Mouse (Mus musculus): ENCODE data around the gene Gorasp1. TPM values are rescaled to one million over a fixed set of nuclear protein-coding genes. Genes with fewer than 3 reads are reported as not detected.

The Gorasp1 gene
- polyA plus RNA-seq, 1 experiment from 2014 or later, result 16.7 TPM

- H3K4me1 ChIP-seq (ENCODE audit: insufficient read depth, low read depth, low read length), result peaks cover 29% of the 10 kb centered on the region
- 87% methylated on average over 23 of the region's 23 CpGs for WGBS
- H3K9me3 ChIP-seq (ENCODE audit: low read length), result no peaks in the 10 kb centered on the region
- ATAC-seq (no peak), DNase-seq (ENCODE audit: low spot score) (no peak)
- TF ChIP-seq CTCF (IDR thresholded peaks at IDR 0.05) (no peak), EP300 (IDR thresholded peaks at IDR 0.05) (no peak)
- no peak overlapping the region for H3K4me2 ChIP-seq (replicated peaks; ENCODE audit: low read depth, low read length)
- H3K4me3 ChIP-seq (ENCODE audit: low read depth, low read length), result no peak overlapping the region
- H3K9ac ChIP-seq (replicated peaks; ENCODE audit: low read depth), result no peak overlapping the region
- no peaks in the 10 kb centered on the region for H3K27me3 ChIP-seq (replicated peaks; ENCODE audit: insufficient read depth, low read length)
- H3K36me3 ChIP-seq (ENCODE audit: insufficient read depth, low read length), result peaks cover 31% of the 10 kb centered on the region
- H3K27ac ChIP-seq (ENCODE audit: low read length), result no peak overlapping the region
Measured at GRCm38 (mm10) chr9:119973281-119973680, 35.9 kb upstream of the Gorasp1 start.

GRCm38 (mm10) chr9:119972582-119972981 lies 35.2 kb upstream of the Gorasp1 start:
- no peak for DNase-seq (ENCODE audit: low spot score)

GRCm38 (mm10) chr9:119972166-119972565 lies 34.8 kb upstream of the Gorasp1 start:
- Histone ChIP-seq H3K4me1 (ENCODE audit: insufficient read depth, low read depth, low read length) (peaks cover 18% of the 10 kb centered on the region; the same call in 1 of the 2 replicates), H3K9me3 (ENCODE audit: low read length) (no peaks in the 10 kb centered on the region), H3K27ac (ENCODE audit: low read length) (no peak overlapping the region), H3K4me2 (replicated peaks; ENCODE audit: low read depth, low read length) (no peak overlapping the region), H3K9ac (replicated peaks; ENCODE audit: low read depth) (no peak overlapping the region), H3K36me3 (ENCODE audit: insufficient read depth, low read length) (peaks cover 31% of the 10 kb centered on the region), H3K27me3 (replicated peaks; ENCODE audit: insufficient read depth, low read length) (no peaks in the 10 kb centered on the region), H3K4me3 (ENCODE audit: low read depth, low read length) (no peak overlapping the region)
- ATAC-seq (no peak), DNase-seq (ENCODE audit: low spot score) (no peak)
- no peak for TF ChIP-seq CTCF (IDR thresholded peaks at IDR 0.05)
- no peak for TF ChIP-seq EP300 (IDR thresholded peaks at IDR 0.05)
- 88% methylated on average over 10 of the region's 10 CpGs for WGBS

More at GRCm38 (mm10) chr9:119972582-119972981, 35.2 kb upstream of the Gorasp1 start:
- Histone ChIP-seq H3K36me3 (ENCODE audit: insufficient read depth, low read length) (peaks cover 31% of the 10 kb centered on the region), H3K9me3 (ENCODE audit: low read length) (no peaks in the 10 kb centered on the region), H3K9ac (replicated peaks; ENCODE audit: low read depth) (no peak overlapping the region), H3K27ac (ENCODE audit: low read length) (no peak overlapping the region), H3K27me3 (replicated peaks; ENCODE audit: insufficient read depth, low read length) (no peaks in the 10 kb centered on the region), H3K4me2 (replicated peaks; ENCODE audit: low read depth, low read length) (no peak overlapping the region), H3K4me1 (ENCODE audit: insufficient read depth, low read depth, low read length) (peaks cover 22% of the 10 kb centered on the region), H3K4me3 (ENCODE audit: low read depth, low read length) (no peak overlapping the region)
- TF ChIP-seq EP300 (IDR thresholded peaks at IDR 0.05) (no peak), CTCF (IDR thresholded peaks at IDR 0.05) (no peak)
- 69% methylated on average over 12 of the region's 12 CpGs for WGBS
- ATAC-seq, result no peak

GRCm38 (mm10) chr9:119970763-119971656 lies 33.6 kb upstream of the Gorasp1 start:
- H3K4me2 ChIP-seq (replicated peaks; ENCODE audit: low read depth, low read length), result no peak overlapping the region
- H3K36me3 ChIP-seq (ENCODE audit: insufficient read depth, low read length), result peaks cover 27% of the 10 kb centered on the region
- H3K27me3 ChIP-seq (replicated peaks; ENCODE audit: insufficient read depth, low read length), result no peaks in the 10 kb centered on the region
- H3K27ac ChIP-seq (ENCODE audit: low read length), result peak overlapping the region; percentile 47; the same call in 1 of the 2 replicates
- peaks cover 10% of the 10 kb centered on the region; the same call in 1 of the 2 replicates for H3K4me1 ChIP-seq (ENCODE audit: insufficient read depth, low read depth, low read length)
- 70% methylated on average over 7 of the region's 7 CpGs for WGBS
- no peak overlapping the region for H3K9ac ChIP-seq (replicated peaks; ENCODE audit: low read depth)
- DNase-seq (ENCODE audit: low spot score) (peak; percentile 46), ATAC-seq (peak; percentile 45)
- no peaks in the 10 kb centered on the region for H3K9me3 ChIP-seq (ENCODE audit: low read length)
- no peak for TF ChIP-seq EP300 (IDR thresholded peaks at IDR 0.05)
- TF ChIP-seq CTCF (IDR thresholded peaks at IDR 0.05), result no peak
- no peak overlapping the region for H3K4me3 ChIP-seq (ENCODE audit: low read depth, low read length)

GRCm38 (mm10) chr9:119970221-119970620 lies 32.9 kb upstream of the Gorasp1 start:
- H3K4me2 ChIP-seq (replicated peaks; ENCODE audit: low read depth, low read length), result no peak overlapping the region
- no peak overlapping the region for H3K4me3 ChIP-seq (ENCODE audit: low read depth, low read length)
- H3K27me3 ChIP-seq (replicated peaks; ENCODE audit: insufficient read depth, low read length), result no peaks in the 10 kb centered on the region
- no peak overlapping the region for H3K9ac ChIP-seq (replicated peaks; ENCODE audit: low read depth)
- DNase-seq (ENCODE audit: low spot score) (peak; percentile 47), ATAC-seq (peak; percentile 59)
- peak overlapping the region; percentile 47; the same call in 1 of the 2 replicates for H3K27ac ChIP-seq (ENCODE audit: low read length)
- H3K9me3 ChIP-seq (ENCODE audit: low read length), result no peaks in the 10 kb centered on the region
- TF ChIP-seq CTCF (IDR thresholded peaks at IDR 0.05), result peak; percentile 75
- TF ChIP-seq EP300 (IDR thresholded peaks at IDR 0.05), result no peak
- 29% methylated on average over 6 of the region's 6 CpGs for WGBS
- peaks cover 27% of the 10 kb centered on the region for H3K36me3 ChIP-seq (ENCODE audit: insufficient read depth, low read length)
- H3K4me1 ChIP-seq (ENCODE audit: insufficient read depth, low read depth, low read length), result peaks cover 10% of the 10 kb centered on the region; the same call in 1 of the 2 replicates

DNA sequence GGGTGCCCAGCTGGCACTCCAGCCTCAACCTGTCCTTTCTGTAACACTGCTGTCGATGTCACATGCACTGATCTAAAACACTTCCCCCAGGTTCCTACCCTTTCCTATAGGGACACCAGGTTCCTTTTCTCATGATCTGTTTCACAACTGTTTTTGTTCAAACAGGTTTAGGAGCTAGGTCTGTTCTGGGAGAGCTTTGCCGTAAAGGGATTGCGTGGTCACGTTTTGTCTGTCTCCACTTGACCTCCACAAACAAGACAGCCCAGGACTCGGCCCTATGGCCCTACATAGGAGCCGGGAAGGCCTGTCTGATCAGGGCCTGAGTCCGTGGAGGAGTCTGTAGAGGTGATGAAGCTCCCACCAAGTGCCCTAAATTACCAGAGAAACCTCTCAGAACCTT lies 32.4 kb upstream of the Gorasp1 start:
- Histone ChIP-seq H3K4me3 (ENCODE audit: low read depth, low read length) (no peak overlapping the region), H3K36me3 (ENCODE audit: insufficient read depth, low read length) (peaks cover 27% of the 10 kb centered on the region), H3K4me2 (replicated peaks; ENCODE audit: low read depth, low read length) (no peak overlapping the region), H3K9ac (replicated peaks; ENCODE audit: low read depth) (no peak overlapping the region), H3K4me1 (ENCODE audit: insufficient read depth, low read depth, low read length) (peaks cover 10% of the 10 kb centered on the region; the same call in 1 of the 2 replicates), H3K27me3 (replicated peaks; ENCODE audit: insufficient read depth, low read length) (no peaks in the 10 kb centered on the region), H3K9me3 (ENCODE audit: low read length) (no peaks in the 10 kb centered on the region), H3K27ac (ENCODE audit: low read length) (peak overlapping the region; percentile 47; the same call in 1 of the 2 replicates)
- DNase-seq (ENCODE audit: low spot score) (no peak), ATAC-seq (peak; percentile 14)
- TF ChIP-seq EP300 (IDR thresholded peaks at IDR 0.05) (no peak), CTCF (IDR thresholded peaks at IDR 0.05) (no peak)
- WGBS, result 67% methylated on average over 7 of the region's 7 CpGs
